Mouse (Mus musculus) ES-Bruce4 (cell line): ENCODE results near the gene Ctu2.

Experiments
- CTCF ChIP-seq: IDR thresholded peaks from one replicate; pipeline ENCODE4 v1.8.1; 2011; ENCODE audit warnings: low read depth, low read length
- EP300 ChIP-seq: IDR thresholded peaks from 2 replicates; pipeline ENCODE4 v1.6.1; 2011; ENCODE audit warnings: low read depth, low read length; ENCODE audit not compliant: insufficient read depth
- POLR2A ChIP-seq: IDR thresholded peaks from one replicate; pipeline ENCODE4 v1.8.1; 2011; ENCODE audit warnings: low read length; ENCODE audit not compliant: insufficient read depth

- TF ChIP-seq POLR2A (peak; percentile 73), CTCF (no peak), EP300 (no peak)
These were observed 15.1 kb upstream of the Ctu2 start, which contains the start of gene Snai3 for GRCm38 (mm10) chr8:122460524-122461472.
